Mouse (Mus musculus): ENCODE data around the gene Alox15. TPM values are rescaled to one million over a fixed set of nuclear protein-coding genes. Genes with fewer than 3 reads are reported as not detected.
A peak's percentile ranks its signal among the peaks of the same experiment; 100 is the strongest.
"Not testable (repeated sequence)": the region's sequence is repeated elsewhere in the genome, so short reads cannot be mapped to it uniquely, and the experiment has no call there.

Gene Alox15
- polyA plus RNA-seq, 1 experiment from 2014 or later = 0.14 TPM

- Histone ChIP-seq H3K9me3 (ENCODE audit: control insufficient read depth, low read length) (no peaks in the 10 kb centered on the region), H3K4me1 (ENCODE audit: control insufficient read depth, insufficient read depth, low read length) (no peaks in the 10 kb centered on the region), H3K27ac (ENCODE audit: low read depth, low read length) (no peak overlapping the region), H3K4me2 (no peak overlapping the region), H3K4me3 (ENCODE audit: low read depth, low read length) (no peak overlapping the region), H3K36me3 (ENCODE audit: control insufficient read depth, insufficient read depth, low read length) (no peaks in the 10 kb centered on the region), H3K9ac (ENCODE audit: low read length) (no peak overlapping the region), H3K27me3 (ENCODE audit: control insufficient read depth, insufficient read depth, low read length) (no peaks in the 10 kb centered on the region)
- no peak for ATAC-seq (ENCODE audit: low FRiP score)
- DNase-seq (ENCODE audit: low spot score, missing footprints) = no peak
Measured at GRCm38 (mm10) chr11:70372396-70372795, 20.6 kb upstream of the Alox15 start.

- ATAC-seq (ENCODE audit: low FRiP score); H3K4me1 ChIP-seq (ENCODE audit: control insufficient read depth, insufficient read depth, low read length); H3K9me3 ChIP-seq (ENCODE audit: control insufficient read depth, low read length); H3K9ac ChIP-seq (ENCODE audit: low read length); H3K4me2 ChIP-seq; H3K36me3 ChIP-seq (ENCODE audit: control insufficient read depth, insufficient read depth, low read length); DNase-seq (ENCODE audit: low spot score, missing footprints); H3K4me3 ChIP-seq (ENCODE audit: low read depth, low read length); H3K27ac ChIP-seq (ENCODE audit: low read depth, low read length); H3K27me3 ChIP-seq (ENCODE audit: control insufficient read depth, insufficient read depth, low read length): not testable (repeated sequence)
- WGBS = 77% methylated on average over 2 of the region's 2 CpGs
Measured at GRCm38 (mm10) chr11:70368626-70369025, 16.8 kb upstream of the Alox15 start.

GRCm38 (mm10) chr11:70367701-70368100, 15.9 kb upstream of the Alox15 start:
- not testable (repeated sequence) for DNase-seq (ENCODE audit: low spot score, missing footprints); H3K36me3 ChIP-seq (ENCODE audit: control insufficient read depth, insufficient read depth, low read length); H3K9me3 ChIP-seq (ENCODE audit: control insufficient read depth, low read length); ATAC-seq (ENCODE audit: low FRiP score); H3K4me1 ChIP-seq (ENCODE audit: control insufficient read depth, insufficient read depth, low read length); H3K27me3 ChIP-seq (ENCODE audit: control insufficient read depth, insufficient read depth, low read length); H3K27ac ChIP-seq (ENCODE audit: low read depth, low read length); H3K9ac ChIP-seq (ENCODE audit: low read length); H3K4me2 ChIP-seq; H3K4me3 ChIP-seq (ENCODE audit: low read depth, low read length)
- 82% methylated on average over 6 of the region's 6 CpGs for WGBS

- Histone ChIP-seq H3K9ac (ENCODE audit: low read length) (no peak overlapping the region), H3K27me3 (ENCODE audit: control insufficient read depth, insufficient read depth, low read length) (peaks cover 32% of the 10 kb centered on the region), H3K9me3 (ENCODE audit: control insufficient read depth, low read length) (no peaks in the 10 kb centered on the region), H3K4me3 (ENCODE audit: low read depth, low read length) (no peak overlapping the region), H3K36me3 (ENCODE audit: control insufficient read depth, insufficient read depth, low read length) (no peaks in the 10 kb centered on the region), H3K4me2 (no peak overlapping the region), H3K4me1 (ENCODE audit: control insufficient read depth, insufficient read depth, low read length) (peaks cover 6% of the 10 kb centered on the region), H3K27ac (ENCODE audit: low read depth, low read length) (no peak overlapping the region)
- no peak for DNase-seq (ENCODE audit: low spot score, missing footprints)
- 90% methylated on average over 9 of the region's 9 CpGs for WGBS
- ATAC-seq (ENCODE audit: low FRiP score) = no peak
Measured at GRCm38 (mm10) chr11:70348630-70349029, 3.2 kb downstream of the Alox15 start.

- Histone ChIP-seq H3K9ac (ENCODE audit: low read length) (no peak overlapping the region), H3K4me1 (ENCODE audit: control insufficient read depth, insufficient read depth, low read length) (peaks cover 6% of the 10 kb centered on the region), H3K27me3 (ENCODE audit: control insufficient read depth, insufficient read depth, low read length) (peaks cover 26% of the 10 kb centered on the region), H3K9me3 (ENCODE audit: control insufficient read depth, low read length) (no peaks in the 10 kb centered on the region), H3K27ac (ENCODE audit: low read depth, low read length) (no peak overlapping the region), H3K36me3 (ENCODE audit: control insufficient read depth, insufficient read depth, low read length) (no peaks in the 10 kb centered on the region), H3K4me3 (ENCODE audit: low read depth, low read length) (no peak overlapping the region), H3K4me2 (no peak overlapping the region)
- WGBS = 83% methylated on average over 10 of the region's 10 CpGs
- ATAC-seq (ENCODE audit: low FRiP score) = no peak
- no peak for DNase-seq (ENCODE audit: low spot score, missing footprints)
Measured at GRCm38 (mm10) chr11:70347861-70348260, 4.0 kb downstream of the Alox15 start.

- Histone ChIP-seq H3K27ac (ENCODE audit: low read depth, low read length) (no peak overlapping the region), H3K4me2 (no peak overlapping the region), H3K9ac (ENCODE audit: low read length) (no peak overlapping the region), H3K4me1 (ENCODE audit: control insufficient read depth, insufficient read depth, low read length) (no peaks in the 10 kb centered on the region), H3K9me3 (ENCODE audit: control insufficient read depth, low read length) (no peaks in the 10 kb centered on the region), H3K4me3 (ENCODE audit: low read depth, low read length) (no peak overlapping the region), H3K27me3 (ENCODE audit: control insufficient read depth, insufficient read depth, low read length) (peaks cover 4% of the 10 kb centered on the region; the same call in 1 of the 2 replicates), H3K36me3 (ENCODE audit: control insufficient read depth, insufficient read depth, low read length) (no peaks in the 10 kb centered on the region)
- DNase-seq (ENCODE audit: low spot score, missing footprints) (no peak), ATAC-seq (ENCODE audit: low FRiP score) (no peak)
- WGBS = 90% methylated on average over 8 of the region's 8 CpGs
Measured at GRCm38 (mm10) chr11:70345546-70345945, 6.3 kb downstream of the Alox15 start.

- no peaks in the 10 kb centered on the region for H3K4me1 ChIP-seq (ENCODE audit: control insufficient read depth, insufficient read depth, low read length)
- H3K9ac ChIP-seq (ENCODE audit: low read length) = no peak overlapping the region
- no peak overlapping the region for H3K27ac ChIP-seq (ENCODE audit: low read depth, low read length)
- WGBS = 79% methylated on average over 10 of the region's 10 CpGs
- no peaks in the 10 kb centered on the region for H3K9me3 ChIP-seq (ENCODE audit: control insufficient read depth, low read length)
- DNase-seq (ENCODE audit: low spot score, missing footprints) (no peak), ATAC-seq (ENCODE audit: low FRiP score) (no peak)
- no peaks in the 10 kb centered on the region for H3K27me3 ChIP-seq (ENCODE audit: control insufficient read depth, insufficient read depth, low read length)
- H3K36me3 ChIP-seq (ENCODE audit: control insufficient read depth, insufficient read depth, low read length) = no peaks in the 10 kb centered on the region
- H3K4me2 ChIP-seq = no peak overlapping the region
- no peak overlapping the region for H3K4me3 ChIP-seq (ENCODE audit: low read depth, low read length)
Measured at GRCm38 (mm10) chr11:70345061-70345460, 6.8 kb downstream of the Alox15 start.

- no peak overlapping the region for H3K4me2 ChIP-seq
- H3K27me3 ChIP-seq (ENCODE audit: control insufficient read depth, insufficient read depth, low read length) = no peaks in the 10 kb centered on the region
- H3K4me3 ChIP-seq (ENCODE audit: low read depth, low read length) = no peak overlapping the region
- no peaks in the 10 kb centered on the region for H3K4me1 ChIP-seq (ENCODE audit: control insufficient read depth, insufficient read depth, low read length)
- 30% methylated on average over 7 of the region's 7 CpGs for WGBS
- DNase-seq (ENCODE audit: low spot score, missing footprints) (no peak), ATAC-seq (ENCODE audit: low FRiP score) (no peak)
- no peak overlapping the region for H3K9ac ChIP-seq (ENCODE audit: low read length)
- H3K36me3 ChIP-seq (ENCODE audit: control insufficient read depth, insufficient read depth, low read length) = no peaks in the 10 kb centered on the region
- H3K27ac ChIP-seq (ENCODE audit: low read depth, low read length) = no peak overlapping the region
- H3K9me3 ChIP-seq (ENCODE audit: control insufficient read depth, low read length) = no peaks in the 10 kb centered on the region
Measured at GRCm38 (mm10) chr11:70339481-70339880, 12.3 kb downstream of the Alox15 start.

- Histone ChIP-seq H3K27me3 (ENCODE audit: control insufficient read depth, insufficient read depth, low read length) (no peaks in the 10 kb centered on the region), H3K4me3 (ENCODE audit: low read depth, low read length) (no peak overlapping the region), H3K27ac (ENCODE audit: low read depth, low read length) (no peak overlapping the region), H3K9ac (ENCODE audit: low read length) (no peak overlapping the region), H3K36me3 (ENCODE audit: control insufficient read depth, insufficient read depth, low read length) (no peaks in the 10 kb centered on the region), H3K4me1 (ENCODE audit: control insufficient read depth, insufficient read depth, low read length) (no peaks in the 10 kb centered on the region), H3K4me2 (no peak overlapping the region), H3K9me3 (ENCODE audit: control insufficient read depth, low read length) (no peaks in the 10 kb centered on the region)
- ATAC-seq (ENCODE audit: low FRiP score) (no peak), DNase-seq (ENCODE audit: low spot score, missing footprints) (peak; percentile 87)
- WGBS = 31% methylated on average over 4 of the region's 4 CpGs
Measured at GRCm38 (mm10) chr11:70334477-70334876, 17.4 kb downstream of the Alox15 start.

GRCm38 (mm10) chr11:70324726-70325125, 27.1 kb downstream of the Alox15 start:
- no peak for ATAC-seq (ENCODE audit: low FRiP score)
- Histone ChIP-seq H3K4me2 (no peak overlapping the region), H3K27me3 (ENCODE audit: control insufficient read depth, insufficient read depth, low read length) (peaks cover 20% of the 10 kb centered on the region), H3K9me3 (ENCODE audit: control insufficient read depth, low read length) (no peaks in the 10 kb centered on the region), H3K4me1 (ENCODE audit: control insufficient read depth, insufficient read depth, low read length) (no peaks in the 10 kb centered on the region), H3K27ac (ENCODE audit: low read depth, low read length) (no peak overlapping the region), H3K9ac (ENCODE audit: low read length) (no peak overlapping the region), H3K4me3 (ENCODE audit: low read depth, low read length) (no peak overlapping the region), H3K36me3 (ENCODE audit: control insufficient read depth, insufficient read depth, low read length) (no peaks in the 10 kb centered on the region)
- DNase-seq (ENCODE audit: low spot score, missing footprints) = no peak
- WGBS = 87% methylated on average over 8 of the region's 8 CpGs

Measured in midbrain, embryonic 11.5 days (tissue).